Mouse (Mus musculus) retina, adult 2 months (tissue): ENCODE measurements around the gene Tex19.2.
"Not testable (repeated sequence)": the region's sequence is repeated elsewhere in the genome, so short reads cannot be mapped to it uniquely, and the experiment has no call there.

Experiments used
- DNase-seq: peaks from one replicate; pipeline ENCODE4 v3.0.0-alpha.2; 2012; ENCODE audit warnings: low read depth, low spot score

The Tex19.2 gene

DNA sequence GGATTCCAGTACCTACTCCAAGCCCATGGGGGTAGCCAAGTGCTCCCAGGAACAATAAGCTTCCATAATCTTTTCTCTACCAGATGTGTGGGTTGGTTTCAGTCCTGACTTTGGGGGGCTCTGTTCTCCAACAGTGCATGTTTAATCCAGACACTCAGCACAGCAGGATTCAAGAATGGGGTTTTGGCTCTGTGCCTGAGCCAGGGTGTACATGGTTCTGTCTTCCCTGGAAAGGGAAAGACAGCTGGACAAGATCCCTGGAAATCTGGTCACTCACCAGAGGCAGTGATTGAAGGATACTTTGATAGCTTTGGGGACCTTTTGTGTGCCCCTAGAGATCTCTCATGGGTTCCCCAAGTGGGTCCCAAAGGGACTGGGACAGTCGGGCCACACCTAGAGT is 6.9 kb downstream of the Tex19.2 start:
- DNase-seq: no peak

DNA sequence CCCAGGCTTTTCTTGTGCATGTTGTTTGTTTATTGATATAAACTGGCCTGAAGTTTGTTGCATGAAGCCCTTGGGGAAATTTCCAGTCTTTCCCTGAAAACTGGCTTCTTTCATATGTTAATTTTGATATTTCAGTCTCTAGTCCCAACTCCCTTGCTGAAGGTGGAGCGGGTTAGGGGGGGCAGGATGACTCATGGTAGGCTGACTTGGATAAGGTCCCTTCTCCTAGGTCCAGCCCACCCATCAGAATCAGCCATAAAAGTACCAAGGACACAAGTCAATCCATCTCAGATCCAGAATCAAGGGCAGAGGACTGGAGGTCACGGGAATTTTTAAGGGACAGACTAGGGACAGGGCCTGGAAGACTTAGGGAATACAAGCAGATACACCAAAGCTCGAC is 7.4 kb downstream of the Tex19.2 start:
- DNase-seq: no peak

DNA sequence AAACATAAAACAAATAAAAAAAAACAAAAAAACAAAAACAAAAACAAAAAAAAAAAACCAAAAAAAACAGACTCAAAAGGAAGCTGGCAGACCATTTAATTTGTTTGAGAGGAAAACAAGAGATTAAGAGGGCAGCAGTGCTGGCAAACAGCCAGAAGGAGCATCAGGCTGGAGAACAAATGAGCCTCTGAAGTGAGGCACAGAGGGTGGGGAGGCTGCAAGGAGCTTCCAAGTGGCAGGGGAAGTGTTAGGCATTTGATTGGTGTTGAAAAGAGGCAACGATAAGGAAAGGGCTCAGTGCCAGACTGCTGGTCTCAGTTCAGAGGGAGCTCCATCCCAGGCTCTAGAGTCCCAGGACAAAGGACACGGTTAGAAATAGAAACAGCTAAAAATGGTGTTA is 8.5 kb downstream of the Tex19.2 start:
- no peak for DNase-seq

GRCm38 (mm10) chr11:121108061-121108460 is 10.4 kb downstream of the Tex19.2 start:
- DNase-seq: no peak

GRCm38 (mm10) chr11:121107242-121107641 is 11.2 kb downstream of the Tex19.2 start:
- not testable (repeated sequence) for DNase-seq

GRCm38 (mm10) chr11:121101124-121101805 is 17.2 kb downstream of the Tex19.2 start:
- no peak for DNase-seq

DNA sequence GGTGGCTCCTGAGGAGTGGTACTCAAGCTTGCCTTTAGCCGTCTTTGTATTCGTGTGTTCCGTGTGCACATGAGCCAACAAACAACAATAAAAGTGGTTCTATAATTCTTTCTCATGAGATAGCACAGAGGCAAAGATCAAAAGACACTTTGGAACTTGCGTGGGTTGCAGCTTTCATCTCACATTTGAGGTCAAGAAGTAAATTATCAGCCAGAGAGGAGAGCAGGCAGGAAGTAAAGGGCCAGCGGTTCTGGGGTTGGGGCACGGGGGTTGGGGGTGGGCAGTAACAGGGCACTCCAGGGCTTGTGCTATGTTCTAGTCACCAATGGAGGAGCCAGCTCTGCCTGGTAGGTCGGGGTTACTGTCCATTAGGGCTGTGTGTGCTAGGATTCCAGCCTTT is 17.8 kb downstream of the Tex19.2 start:
- DNase-seq: no peak

GRCm38 (mm10) chr11:121099762-121100161 is 18.7 kb downstream of the Tex19.2 start:
- no peak for DNase-seq

GRCm38 (mm10) chr11:121092606-121093585 is 25.6 kb downstream of the Tex19.2 start:
- DNase-seq: no peak

GRCm38 (mm10) chr11:121090943-121091342 is 27.5 kb downstream of the Tex19.2 start:
- DNase-seq: no peak

DNA sequence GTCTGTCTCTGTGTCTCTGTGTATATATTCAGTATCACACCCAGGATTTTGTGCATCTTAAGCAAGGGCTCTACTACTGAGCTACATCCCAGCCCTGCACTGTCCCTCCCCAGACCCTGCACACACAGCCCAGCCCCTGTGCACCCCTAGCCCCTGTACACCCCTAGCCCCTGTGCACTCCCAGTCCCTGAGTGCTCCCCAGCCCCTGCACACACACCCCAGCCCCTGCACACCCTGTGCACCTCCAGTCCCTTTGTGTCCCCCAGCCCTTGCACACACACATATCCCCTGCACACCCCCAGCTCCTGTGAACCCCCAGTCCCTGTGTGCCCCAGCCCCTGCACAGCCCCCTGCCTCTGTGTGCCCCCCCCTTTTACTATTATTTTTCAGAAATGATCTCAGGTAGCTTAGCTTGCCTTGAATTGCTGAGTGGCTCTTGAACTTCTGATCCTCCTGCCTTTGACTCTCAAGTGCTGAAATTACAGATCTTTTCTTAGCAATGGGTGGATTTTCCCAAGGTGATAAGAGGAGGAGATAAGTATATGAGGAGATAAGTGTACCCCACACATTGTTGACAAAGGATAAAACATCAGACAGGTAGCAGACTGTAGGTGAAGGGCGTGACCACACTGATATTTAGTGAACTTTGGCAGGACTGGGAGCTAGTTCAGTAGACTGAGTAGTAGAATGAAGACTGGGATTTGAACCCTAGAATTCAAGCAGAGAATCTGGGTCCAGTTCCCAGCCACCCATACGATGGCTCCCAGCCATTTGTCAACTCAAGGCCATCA is 28.5 kb downstream of the Tex19.2 start:
- no peak for DNase-seq

DNA sequence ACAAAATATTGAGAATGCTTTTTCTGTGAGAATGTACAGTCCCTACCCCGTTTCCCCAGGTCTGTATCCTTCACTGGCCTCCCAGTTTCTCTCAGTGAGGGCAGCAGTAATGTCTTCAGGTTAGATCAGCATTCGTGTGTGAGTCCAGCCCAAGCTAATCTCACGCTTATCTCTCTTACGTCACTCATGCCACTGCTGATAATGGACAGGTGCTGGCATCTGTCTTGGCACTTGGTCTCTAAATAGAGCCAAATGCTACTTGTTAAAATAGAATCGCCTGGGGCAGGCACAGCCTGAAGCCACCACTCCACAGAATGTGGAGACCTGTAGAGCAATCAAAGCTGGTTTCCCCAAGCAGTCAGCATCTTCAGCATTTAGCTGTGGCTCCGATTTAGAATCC is 29.5 kb downstream of the Tex19.2 start:
- DNase-seq: no peak

GRCm38 (mm10) chr11:121086296-121086695 is 32.2 kb downstream of the Tex19.2 start:
- DNase-seq: no peak

DNA sequence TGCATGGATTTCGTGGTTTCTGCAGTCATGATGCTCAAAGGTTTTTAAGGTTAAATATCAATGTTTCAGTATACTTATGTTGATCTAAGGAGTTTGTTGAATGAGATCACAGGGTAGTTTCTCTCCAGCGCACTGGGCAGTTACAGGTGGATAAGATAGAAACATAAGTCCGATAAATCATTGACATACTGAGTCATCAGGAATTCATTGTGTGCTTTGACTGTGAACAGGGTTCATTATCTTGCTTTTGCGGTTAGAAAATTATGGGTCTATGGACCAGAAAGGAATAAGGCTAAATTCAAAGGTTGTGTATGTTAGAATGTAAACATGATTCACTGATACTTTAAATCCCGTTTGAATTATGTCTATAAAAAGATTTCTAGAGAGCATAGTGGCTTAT is 33.3 kb downstream of the Tex19.2 start:
- no peak for DNase-seq

DNA sequence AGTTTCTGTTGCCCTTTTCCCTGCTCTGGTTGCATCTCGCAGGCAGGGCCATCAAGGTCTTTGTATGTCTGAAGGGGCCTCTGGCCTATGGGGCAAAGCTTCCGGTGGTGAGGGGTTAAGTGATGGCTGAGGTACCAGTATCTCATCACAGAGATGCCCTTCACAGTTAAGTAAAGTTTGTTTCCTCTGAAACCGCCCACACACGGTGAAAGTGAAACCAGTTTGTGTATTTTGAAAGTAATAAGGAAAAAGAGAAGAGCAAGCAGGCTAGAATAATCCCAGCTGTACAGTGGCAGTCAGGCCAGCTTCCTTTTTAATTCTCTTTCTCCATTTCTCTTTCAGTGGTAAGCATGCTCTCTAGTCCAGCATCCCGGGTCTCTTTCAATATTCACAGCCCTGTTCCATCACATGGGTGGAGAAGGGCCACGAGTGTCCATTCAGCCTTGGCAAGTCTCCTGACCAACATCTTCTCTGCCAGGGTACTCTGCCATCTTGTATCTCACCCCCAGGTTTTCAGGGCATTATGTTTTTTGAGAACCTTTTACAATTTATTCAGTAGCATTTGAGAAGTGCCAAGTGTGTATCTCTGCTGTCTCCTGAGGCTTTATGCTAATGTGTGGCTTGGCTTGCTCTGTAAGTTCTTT is 35.5 kb downstream of the Tex19.2 start:
- DNase-seq: no peak

- DNase-seq: no peak
Observed at GRCm38 (mm10) chr11:121082250-121082649, 36.2 kb downstream of the Tex19.2 start.

DNA sequence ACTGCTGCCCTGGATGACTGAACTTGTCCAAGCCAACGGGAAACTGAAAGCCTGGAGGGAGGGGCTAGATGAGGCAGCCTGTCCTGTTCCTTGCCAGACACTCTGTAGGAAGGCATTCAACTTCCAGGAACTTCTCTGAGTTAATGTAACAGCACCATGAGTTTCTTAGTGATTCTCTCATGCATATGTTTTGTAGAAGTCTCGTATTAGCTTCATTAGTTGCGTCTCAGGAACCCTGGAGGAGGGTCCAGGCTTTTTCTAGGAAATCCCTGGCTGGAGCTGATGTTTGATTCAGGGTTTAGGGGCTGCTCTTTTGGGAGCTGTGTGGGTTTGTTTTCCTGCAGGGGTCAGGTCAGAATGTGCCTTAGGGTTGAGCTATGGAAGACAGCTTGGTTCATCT is 37.4 kb downstream of the Tex19.2 start, which contains the start of gene Sectm1a:
Gene Sectm1a, minus strand, starts transcription at position 101 of the 400 bp plus-strand sequence.
- no peak for DNase-seq

- no peak for DNase-seq
Observed at GRCm38 (mm10) chr11:121080330-121080729, 38.1 kb downstream of the Tex19.2 start.

GRCm38 (mm10) chr11:121075655-121076054 is 42.8 kb downstream of the Tex19.2 start:
- no peak for DNase-seq

GRCm38 (mm10) chr11:121069662-121070061 is 48.8 kb downstream of the Tex19.2 start:
- DNase-seq: not testable (repeated sequence)

- no peak for DNase-seq
Observed at GRCm38 (mm10) chr11:121067895-121068294, 50.6 kb downstream of the Tex19.2 start.
